Mouse (Mus musculus) limb, embryonic 10.5 days (tissue): ENCODE results near the gene Hvcn1. TPM values are rescaled to one million over a fixed set of nuclear protein-coding genes. Genes with fewer than 3 reads are reported as not detected.

Source experiments
- DNase-seq: peaks from one replicate; pipeline ENCODE4 v3.0.0-alpha.2; 2017; ENCODE audit warnings: low spot score
- H3K27ac ChIP-seq: fragments of 300-500 bp; sonication (generic); 2 replicates; pipeline ENCODE4 v1.5.1; 2016; ENCODE audit warnings: mild to moderate bottlenecking
- H3K27me3 ChIP-seq: fragments of 300-500 bp; sonication (generic); 2 replicates; pipeline ENCODE4 v1.6.1; 2016; ENCODE audit warnings: low read depth, mild to moderate bottlenecking; ENCODE audit not compliant: poor library complexity, severe bottlenecking
- H3K36me3 ChIP-seq: fragments of 300-500 bp; sonication (generic); 2 replicates; pipeline ENCODE4 v1.6.1; 2016; ENCODE audit warnings: mild to moderate bottlenecking, moderate library complexity
- H3K4me1 ChIP-seq: fragments of 300-500 bp; sonication (generic); 2 replicates; pipeline ENCODE4 v1.6.1; 2016
- H3K4me3 ChIP-seq: fragments of 300-500 bp; sonication (generic); 2 replicates; pipeline ENCODE4 v1.5.1; 2016; ENCODE audit warnings: mild to moderate bottlenecking, moderate library complexity
- H3K9me3 ChIP-seq: fragments of 300-500 bp; sonication (generic); replicated peaks from 2 replicates; pipeline ENCODE4 v1.6.1; 2016; ENCODE audit warnings: mild to moderate bottlenecking
- WGBS: fragments of 180-500 bp; shearing (Covaris S2); methylation state at CpG from one replicate; pipeline ENCODE4 v1.1.7; 2016; 5-methylcytosine and 5-hydroxymethylcytosine counted together
- polyA plus RNA-seq: library from polyadenylated mRNA; unstranded; fragments of >200 nt; fragmentation: Nextera tagmentation; extraction: Ambion mirVana; gene quantifications from 2 replicates; pipeline ENCODE4 v1.2.1, GENCODE M21; 2016

The Hvcn1 gene
- polyA plus RNA-seq, 1 experiment from 2014 or later, result 9.6 TPM

DNA sequence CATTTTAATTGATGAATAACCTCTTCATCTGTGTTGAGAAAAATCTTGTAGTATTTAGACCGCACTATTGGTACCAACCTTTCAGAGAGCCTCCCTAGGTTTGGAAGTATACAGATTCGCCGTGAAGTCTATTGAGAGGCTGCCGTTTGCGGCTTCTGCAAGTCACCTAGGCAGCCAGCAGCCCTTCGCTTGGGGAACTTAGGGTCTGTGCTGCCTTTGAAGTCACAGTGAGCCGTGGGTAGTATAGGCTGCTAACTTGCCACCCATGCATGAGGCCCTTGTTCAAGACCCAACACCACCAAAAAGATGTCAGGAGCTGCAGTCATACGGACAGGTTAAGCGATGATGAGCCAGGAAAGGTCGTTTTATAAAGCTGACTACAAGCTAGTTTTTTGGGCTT, 79.6 kb downstream of the Hvcn1 start:
- DNase-seq, result no peak
- Histone ChIP-seq H3K9me3 (no peaks in the 10 kb centered on the region), H3K4me3 (no peak overlapping the region), H3K27me3 (0 out of 2 replicates have a peak, but pooled peaks cover 1% of the 10 kb centered on the region), H3K4me1 (peaks cover 22% of the 10 kb centered on the region), H3K36me3 (peaks cover 35% of the 10 kb centered on the region), H3K27ac (no peak overlapping the region)
- 86% methylated on average over 10 of the region's 10 CpGs for WGBS

DNA sequence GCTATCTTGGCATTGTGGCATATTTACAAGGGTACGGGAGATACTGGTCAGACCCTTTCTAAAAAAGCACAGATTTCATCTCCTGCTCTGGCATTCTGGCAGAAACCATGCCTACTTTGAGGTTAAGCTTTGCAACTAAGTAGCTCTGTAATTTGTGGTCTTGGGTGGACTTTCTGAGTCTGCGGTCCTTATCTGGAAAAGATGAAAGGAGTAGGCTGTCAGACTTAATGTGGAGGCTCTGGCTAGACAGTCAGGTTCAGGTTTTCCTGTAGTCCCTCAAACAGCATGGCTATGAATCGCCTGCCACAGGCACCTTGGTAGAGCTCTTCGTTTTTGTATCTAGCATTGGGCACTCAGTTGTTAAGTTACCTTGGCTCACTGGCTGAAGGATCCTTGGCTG, 80.4 kb downstream of the Hvcn1 start:
- peaks cover 28% of the 10 kb centered on the region for H3K4me1 ChIP-seq
- no peak overlapping the region for H3K4me3 ChIP-seq
- peaks cover 35% of the 10 kb centered on the region for H3K36me3 ChIP-seq
- WGBS, result 84% methylated on average over 4 of the region's 4 CpGs
- no peak overlapping the region for H3K27ac ChIP-seq
- no peaks in the 10 kb centered on the region for H3K9me3 ChIP-seq
- no peak for DNase-seq
- H3K27me3 ChIP-seq, result no peaks in the 10 kb centered on the region

DNA sequence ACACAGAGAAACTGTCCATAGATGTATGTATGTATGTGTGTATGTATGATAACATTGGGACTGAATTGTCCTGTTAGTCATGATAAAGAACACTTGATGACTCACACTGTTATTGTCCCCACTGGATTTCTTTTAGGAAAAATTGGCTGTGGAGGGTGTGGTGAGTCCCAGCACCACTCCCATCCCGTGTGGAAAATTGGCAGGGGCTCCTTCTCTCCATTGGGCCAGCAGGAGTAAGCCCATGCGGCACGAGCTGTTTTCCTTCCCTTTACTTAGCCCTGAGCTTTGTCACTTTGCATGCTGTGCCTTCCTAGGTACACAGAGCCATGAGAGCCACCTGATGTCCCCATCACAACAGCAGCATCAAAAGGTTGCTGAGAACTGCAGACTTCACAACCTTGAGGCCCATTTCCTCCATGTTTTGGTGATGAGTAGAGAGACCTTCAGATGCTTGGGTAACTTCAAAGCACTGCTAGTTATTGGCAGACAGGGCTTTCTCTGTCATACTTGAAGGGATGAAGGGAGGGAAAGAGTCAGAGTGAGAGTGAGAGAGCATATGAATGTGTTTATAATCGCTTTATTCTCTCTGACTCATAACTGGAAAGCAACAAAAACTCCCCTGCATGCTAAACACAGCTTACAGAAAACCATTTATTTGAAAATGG, 81.7 kb downstream of the Hvcn1 start:
- Histone ChIP-seq H3K27ac (no peak overlapping the region), H3K4me3 (no peak overlapping the region), H3K9me3 (no peaks in the 10 kb centered on the region), H3K27me3 (no peaks in the 10 kb centered on the region), H3K4me1 (peaks cover 40% of the 10 kb centered on the region), H3K36me3 (peaks cover 35% of the 10 kb centered on the region)
- DNase-seq, result no peak
- WGBS, result 90% methylated on average over 4 of the region's 4 CpGs

DNA sequence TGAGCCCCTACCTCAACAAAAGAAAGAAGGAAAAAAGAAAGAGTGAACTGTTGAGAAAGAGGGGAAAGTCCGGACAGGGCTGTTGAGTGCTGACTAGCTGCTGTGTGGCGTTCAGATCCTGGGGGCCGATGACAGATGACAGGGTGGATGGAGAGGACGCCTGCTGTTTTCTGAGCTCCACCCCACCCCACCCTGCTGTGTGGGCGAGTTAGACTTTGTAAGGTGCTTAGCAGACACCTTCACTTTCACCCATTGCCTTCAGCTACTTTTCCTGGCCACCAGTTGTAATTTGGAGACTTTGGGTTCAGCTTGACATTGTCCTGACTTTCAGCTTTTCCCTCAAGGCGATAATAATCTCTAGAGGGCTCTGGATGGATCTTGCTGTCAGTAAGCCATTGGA, 84.5 kb downstream of the Hvcn1 start:
- no peaks in the 10 kb centered on the region for H3K9me3 ChIP-seq
- H3K4me3 ChIP-seq, result no peak overlapping the region
- no peak for DNase-seq
- no peak overlapping the region for H3K27ac ChIP-seq
- no peaks in the 10 kb centered on the region for H3K27me3 ChIP-seq
- H3K4me1 ChIP-seq, result peaks cover 30% of the 10 kb centered on the region
- H3K36me3 ChIP-seq, result peaks cover 40% of the 10 kb centered on the region
- 68% methylated on average over 6 of the region's 6 CpGs for WGBS

Other genes with a start within 250 kb of the Hvcn1 start
- gene Cux2, start 156.7 kb upstream of the Hvcn1 start, polyA plus RNA-seq, result 2.9 and 4.4 TPM in 2 replicates
- gene Myl2, start 105.9 kb upstream of the Hvcn1 start, polyA plus RNA-seq, result 3.1 TPM in 2 replicates
- gene Ccdc63, start 66.0 kb upstream of the Hvcn1 start, polyA plus RNA-seq, result not detected in 2 replicates
- 373 and 383 TPM in 2 replicates for gene Ppp1cc, start 48.5 kb upstream of the Hvcn1 start, polyA plus RNA-seq
- gene Tctn1, start 57.7 kb downstream of the Hvcn1 start, polyA plus RNA-seq, result 4.4 and 4.9 TPM in 2 replicates
- gene Pptc7, start 77.6 kb downstream of the Hvcn1 start, polyA plus RNA-seq, result 8.2 and 9.7 TPM in 2 replicates
- gene Rad9b, start 147.4 kb downstream of the Hvcn1 start, polyA plus RNA-seq, result 8.2 and 11.7 TPM in 2 replicates
- gene Vps29, start 147.6 kb downstream of the Hvcn1 start, polyA plus RNA-seq, result 191 and 204 TPM in 2 replicates
- gene Gpn3, start 165.1 kb downstream of the Hvcn1 start, polyA plus RNA-seq, result 102 and 103 TPM in 2 replicates
- gene Fam216a, start 165.6 kb downstream of the Hvcn1 start, polyA plus RNA-seq, result 83.6 and 90.4 TPM in 2 replicates
- 80.5 and 86.6 TPM in 2 replicates for gene Arpc3, start 185.1 kb downstream of the Hvcn1 start, polyA plus RNA-seq
- gene Anapc7, start 214.9 kb downstream of the Hvcn1 start, polyA plus RNA-seq, result 60.4 and 66.8 TPM in 2 replicates